Mouse (Mus musculus) heart, postnatal 0 days (tissue): ENCODE data around the gene Ralgps1.
A peak's percentile ranks its signal among the peaks of the same experiment; 100 is the strongest.

ENCODE experiments used
- CTCF ChIP-seq: IDR thresholded peaks from 2 replicates; pipeline ENCODE4 v1.5.1; 2016; ENCODE audit warnings: antibody characterized with exemption, control low read depth, low read depth
- EP300 ChIP-seq: IDR thresholded peaks from 2 replicates; pipeline ENCODE4 v1.6.1; 2016; ENCODE audit warnings: antibody characterized with exemption, low read depth

GRCm38 (mm10) chr2:33316516-33316915, 54.8 kb downstream of the Ralgps1 start:
- TF ChIP-seq CTCF (peak; percentile 91), EP300 (no peak)
